In the genomic region with DNA sequence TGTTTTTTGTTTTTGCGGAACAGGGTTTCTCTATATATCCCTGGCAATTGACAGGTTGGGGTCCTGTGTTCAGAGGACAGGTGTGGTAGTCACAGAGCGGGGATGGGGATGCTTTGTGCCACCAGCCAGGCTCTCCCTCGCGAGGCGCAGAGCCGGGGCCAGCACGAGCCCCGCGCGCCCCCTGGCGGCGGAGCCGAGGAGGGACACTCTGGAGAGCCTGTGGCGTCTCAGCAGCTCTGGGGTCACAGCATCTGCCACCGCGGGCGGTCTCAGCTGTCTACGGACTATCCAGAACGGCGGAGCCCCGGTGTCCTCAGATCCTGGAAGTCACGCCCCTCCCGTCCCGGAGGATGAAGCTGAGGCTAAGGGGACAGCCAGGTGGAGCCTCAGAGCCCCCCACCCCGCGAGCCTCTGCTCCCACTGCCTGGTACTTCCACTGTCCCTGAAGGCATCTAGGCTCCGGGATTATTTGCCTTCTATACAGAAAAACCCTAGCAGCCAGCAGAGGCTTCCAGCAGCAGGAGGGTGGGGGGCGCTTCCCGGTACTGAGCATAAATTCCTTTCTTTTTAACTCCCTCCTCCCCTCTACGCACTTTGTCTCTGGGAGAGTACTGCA, we compare ENCODE assay signal across 8 mouse cellular contexts.
DNase-seq lines count a peak whose midpoint lies in the region; ATAC-seq and TF ChIP-seq lines count a peak whose summit lies in the region.

No protein-coding gene starts in this region.

- ATAC-seq in heart, embryonic 14.5 days (ENCODE audit: insufficient number of reproducible peaks, insufficient read depth, low FRiP score, low read depth): peak; percentile 71
- ATAC-seq in kidney, postnatal 0 days (replicated peaks; ENCODE audit: low FRiP score, low read depth): peak; percentile 56; the same call in 1 of the 2 replicates
- ATAC-seq in liver, embryonic 14.5 days (ENCODE audit: insufficient read depth): peak; percentile 68
- ATAC-seq in stomach, embryonic 16.5 days (ENCODE audit: insufficient read depth, low FRiP score): peak; percentile 80

- peaks cover 7% of the 10 kb centered on the region for H3K9me3 ChIP-seq in E14TG2a.4 (ENCODE audit: low read length)
- H3K9me3 ChIP-seq in forebrain, embryonic 10.5 days: no peaks in the 10 kb centered on the region
- no peaks in the 10 kb centered on the region for H3K9me3 ChIP-seq in heart, embryonic 14.5 days (ENCODE audit: control insufficient read depth, low read length)
- H3K9me3 ChIP-seq in kidney, postnatal 0 days (replicated peaks; ENCODE audit: low read length): no peaks in the 10 kb centered on the region
- H3K9me3 ChIP-seq in liver, embryonic 14.5 days (ENCODE audit: control insufficient read depth, low read length): no peaks in the 10 kb centered on the region
- H3K9me3 ChIP-seq in stomach, embryonic 16.5 days (replicated peaks; ENCODE audit: control insufficient read depth, low read length): no peaks in the 10 kb centered on the region

- DNase-seq in c-Kit-negative CD71-positive TER-119-positive erythroid progenitor cells, embryonic 14.5 days (ENCODE audit: low read depth, low spot score): peak; percentile 50
- peak; percentile 79 for DNase-seq in forebrain, embryonic 10.5 days (ENCODE audit: extremely low spot score, low spot score)
- peak; percentile 81 for DNase-seq in kidney, postnatal 0 days (ENCODE audit: low spot score)
- peak; percentile 22 to 39 (median 35) for DNase-seq in liver, embryonic 14.5 days (ENCODE audit: low read depth in 3 of 3, low spot score in 3 of 3)
- peak; percentile 83 for DNase-seq in neural tube, embryonic 10.5 days (ENCODE audit: extremely low spot score, low spot score)

- H3K27me3 ChIP-seq in E14TG2a.4 (ENCODE audit: insufficient read depth, low read length): no peaks in the 10 kb centered on the region
- peaks cover 6% of the 10 kb centered on the region; the same call in 1 of the 2 replicates for H3K27me3 ChIP-seq in forebrain, embryonic 10.5 days (ENCODE audit: poor library complexity, severe bottlenecking)
- H3K27me3 ChIP-seq in heart, embryonic 14.5 days (ENCODE audit: control insufficient read depth, insufficient read depth, low read length): no peaks in the 10 kb centered on the region
- H3K27me3 ChIP-seq in kidney, postnatal 0 days (ENCODE audit: insufficient read depth, low read length): no peaks in the 10 kb centered on the region
- H3K27me3 ChIP-seq in liver, embryonic 14.5 days (ENCODE audit: control insufficient read depth, insufficient read depth, low read length): no peaks in the 10 kb centered on the region
- no peaks in the 10 kb centered on the region for H3K27me3 ChIP-seq in stomach, embryonic 16.5 days (ENCODE audit: control insufficient read depth, insufficient read depth, low read length)

- 8% methylated on average over 30 of the region's 30 CpGs for WGBS in forebrain, embryonic 10.5 days
- 6% methylated on average over 27 of the region's 30 CpGs for WGBS in heart, embryonic 14.5 days
- WGBS in kidney, postnatal 0 days: 5% methylated on average over 30 of the region's 30 CpGs
- 8% methylated on average over 30 of the region's 30 CpGs for WGBS in liver, embryonic 14.5 days (ENCODE audit: insufficient replicate concordance)
- 6% methylated on average over 30 of the region's 30 CpGs for WGBS in stomach, embryonic 16.5 days

- H3K9ac ChIP-seq in heart, embryonic 14.5 days (ENCODE audit: low read length): peak overlapping the region; percentile 18; the same call in 1 of the 2 replicates
- H3K9ac ChIP-seq in kidney, postnatal 0 days (ENCODE audit: low read depth, low read length): no peak overlapping the region
- no peak overlapping the region for H3K9ac ChIP-seq in liver, embryonic 14.5 days (replicated peaks)
- peak overlapping the region; percentile 54; the same call in 1 of the 2 replicates for H3K9ac ChIP-seq in stomach, embryonic 16.5 days (ENCODE audit: low read length)

- peak overlapping the region; percentile 58 for H3K4me2 ChIP-seq in heart, embryonic 14.5 days (ENCODE audit: low read length)
- H3K4me2 ChIP-seq in kidney, postnatal 0 days (ENCODE audit: low read length): peak overlapping the region; percentile 52
- H3K4me2 ChIP-seq in liver, embryonic 14.5 days (ENCODE audit: low read depth): peak overlapping the region; percentile 32
- peak overlapping the region; percentile 53 for H3K4me2 ChIP-seq in stomach, embryonic 16.5 days (ENCODE audit: low read depth, low read length)

- peak overlapping the region; percentile 63; the same call in 1 of the 2 replicates for H3K27ac ChIP-seq in forebrain, embryonic 10.5 days
- no peak overlapping the region for H3K27ac ChIP-seq in heart, embryonic 14.5 days (replicated peaks in 1 of 2; ENCODE audit: control insufficient read depth in 1 of 2, insufficient read depth in 1 of 2, low read depth in 2 of 2, low read length in 2 of 2)
- H3K27ac ChIP-seq in kidney, postnatal 0 days: no peak overlapping the region
- H3K27ac ChIP-seq in liver, embryonic 14.5 days: no peak overlapping the region
- H3K27ac ChIP-seq in stomach, embryonic 16.5 days (ENCODE audit: low read length): no peak overlapping the region

- H3K36me3 ChIP-seq in E14TG2a.4 (ENCODE audit: insufficient read depth, low read length): no peaks in the 10 kb centered on the region
- no peaks in the 10 kb centered on the region for H3K36me3 ChIP-seq in forebrain, embryonic 10.5 days (replicated peaks)
- H3K36me3 ChIP-seq in heart, embryonic 14.5 days (ENCODE audit: control insufficient read depth, insufficient read depth, low read length): no peaks in the 10 kb centered on the region
- no peaks in the 10 kb centered on the region for H3K36me3 ChIP-seq in kidney, postnatal 0 days (ENCODE audit: insufficient read depth, low read length)
- no peaks in the 10 kb centered on the region for H3K36me3 ChIP-seq in liver, embryonic 14.5 days (replicated peaks; ENCODE audit: control insufficient read depth, insufficient read depth, low read depth)
- H3K36me3 ChIP-seq in stomach, embryonic 16.5 days (ENCODE audit: control insufficient read depth, insufficient read depth, low read length): no peaks in the 10 kb centered on the region

- peak overlapping the region; percentile 70 for H3K4me3 ChIP-seq in E14TG2a.4 (replicated peaks; ENCODE audit: low read length)
- peak overlapping the region; percentile 42 for H3K4me3 ChIP-seq in forebrain, embryonic 10.5 days
- H3K4me3 ChIP-seq in heart, embryonic 14.5 days (ENCODE audit: control insufficient read depth in 1 of 2, insufficient read depth in 1 of 2, low read depth in 1 of 2, low read length in 2 of 2): peak overlapping the region; percentile 15 to 27; a peak in 2 of 4 replicates
- no peak overlapping the region for H3K4me3 ChIP-seq in kidney, postnatal 0 days (replicated peaks; ENCODE audit: low read depth, low read length)
- H3K4me3 ChIP-seq in liver, embryonic 14.5 days (ENCODE audit: insufficient read depth in 1 of 2, low read depth in 2 of 2, low read length in 2 of 2): no peak overlapping the region
- peak overlapping the region; percentile 25 for H3K4me3 ChIP-seq in stomach, embryonic 16.5 days (replicated peaks; ENCODE audit: low read length)

- TF ChIP-seq EP300 in liver, embryonic 14.5 days (IDR thresholded peaks at IDR 0.05; ENCODE audit: low read depth): no peak

- peaks cover 68% of the 10 kb centered on the region for H3K4me1 ChIP-seq in E14TG2a.4 (replicated peaks; ENCODE audit: low read depth, low read length)
- H3K4me1 ChIP-seq in forebrain, embryonic 10.5 days: peaks cover 18% of the 10 kb centered on the region
- no peaks in the 10 kb centered on the region for H3K4me1 ChIP-seq in heart, embryonic 14.5 days (ENCODE audit: control insufficient read depth in 2 of 2, insufficient read depth in 2 of 2, low read length in 2 of 2)
- H3K4me1 ChIP-seq in kidney, postnatal 0 days (replicated peaks; ENCODE audit: insufficient read depth, low read length): no peaks in the 10 kb centered on the region
- H3K4me1 ChIP-seq in liver, embryonic 14.5 days (replicated peaks; ENCODE audit: control insufficient read depth in 2 of 2, insufficient read depth in 2 of 2, low read length in 1 of 2): peaks cover 0 to 4% of the 10 kb centered on the region in 2 experiments; a peak in 2 of 4 replicates
- 0 out of 2 replicates have a peak, but pooled peaks cover 3% of the 10 kb centered on the region for H3K4me1 ChIP-seq in stomach, embryonic 16.5 days (ENCODE audit: control insufficient read depth, insufficient read depth, low read length)

- TF ChIP-seq CTCF in E14TG2a.4 (conservative IDR thresholded peaks at IDR 0.05; ENCODE audit: low read length): peak; percentile 15
- peak; percentile 96 for TF ChIP-seq CTCF in kidney, postnatal 0 days (IDR thresholded peaks at IDR 0.05; ENCODE audit: low read depth)
- peak; percentile 93 for TF ChIP-seq CTCF in liver, embryonic 14.5 days (IDR thresholded peaks at IDR 0.05; ENCODE audit: low read depth)

Comparison
In these comparisons a context has a peak if more than half of its experiments do, and no peak if none do; other contexts are left out.
1. H3K4me3 ChIP-seq: peak in E14TG2a.4 (single experiment), forebrain, embryonic 10.5 days (single experiment), heart, embryonic 14.5 days (2 of 2) and stomach, embryonic 16.5 days (single experiment); none in kidney, postnatal 0 days (single experiment) and liver, embryonic 14.5 days (0 of 2).
2. CTCF ChIP-seq: peak in every context shown above with its lines; median percentile 96 in kidney, postnatal 0 days; 93 in liver, embryonic 14.5 days; 15 in E14TG2a.4.
3. H3K9ac ChIP-seq: peak in heart, embryonic 14.5 days (single experiment) and stomach, embryonic 16.5 days (single experiment); none in kidney, postnatal 0 days (single experiment) and liver, embryonic 14.5 days (single experiment).
4. Peak in every context shown above with its lines, with median percentiles within 50 percentile points of each other: DNase-seq, ATAC-seq and H3K4me2 ChIP-seq.